Mouse (Mus musculus): ENCODE measurements around the gene Shank2. TPM values are rescaled to one million over a fixed set of nuclear protein-coding genes. Genes with fewer than 3 reads are reported as not detected.

The Shank2 gene
- polyA plus RNA-seq, 1 experiment from 2014 or later: 0.69 TPM

DNA sequence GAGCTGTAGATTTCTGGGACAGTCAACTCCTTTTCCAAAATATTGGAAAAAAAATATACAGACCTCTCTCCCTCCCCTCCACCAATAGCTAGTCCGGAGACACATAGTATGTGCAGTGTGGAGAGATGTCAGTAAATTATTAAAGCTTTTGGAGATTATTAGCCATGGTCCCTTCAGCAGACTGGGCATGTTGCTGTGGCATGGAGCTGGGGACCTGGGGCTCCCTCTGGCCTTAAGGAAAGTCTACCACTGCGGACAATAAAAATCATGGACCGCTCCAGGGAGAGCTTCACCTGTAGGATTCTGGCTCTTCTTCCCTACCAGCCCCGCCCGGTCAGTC is 24.3 kb upstream of the Shank2 start:
- no peak overlapping the region for H3K9ac ChIP-seq (ENCODE audit: low read length)
- ATAC-seq (ENCODE audit: low FRiP score, low TSS enrichment): 0 out of 2 replicates have a peak, but pooled peaks have one; percentile 8
- no peak overlapping the region for H3K27ac ChIP-seq (replicated peaks)

DNA sequence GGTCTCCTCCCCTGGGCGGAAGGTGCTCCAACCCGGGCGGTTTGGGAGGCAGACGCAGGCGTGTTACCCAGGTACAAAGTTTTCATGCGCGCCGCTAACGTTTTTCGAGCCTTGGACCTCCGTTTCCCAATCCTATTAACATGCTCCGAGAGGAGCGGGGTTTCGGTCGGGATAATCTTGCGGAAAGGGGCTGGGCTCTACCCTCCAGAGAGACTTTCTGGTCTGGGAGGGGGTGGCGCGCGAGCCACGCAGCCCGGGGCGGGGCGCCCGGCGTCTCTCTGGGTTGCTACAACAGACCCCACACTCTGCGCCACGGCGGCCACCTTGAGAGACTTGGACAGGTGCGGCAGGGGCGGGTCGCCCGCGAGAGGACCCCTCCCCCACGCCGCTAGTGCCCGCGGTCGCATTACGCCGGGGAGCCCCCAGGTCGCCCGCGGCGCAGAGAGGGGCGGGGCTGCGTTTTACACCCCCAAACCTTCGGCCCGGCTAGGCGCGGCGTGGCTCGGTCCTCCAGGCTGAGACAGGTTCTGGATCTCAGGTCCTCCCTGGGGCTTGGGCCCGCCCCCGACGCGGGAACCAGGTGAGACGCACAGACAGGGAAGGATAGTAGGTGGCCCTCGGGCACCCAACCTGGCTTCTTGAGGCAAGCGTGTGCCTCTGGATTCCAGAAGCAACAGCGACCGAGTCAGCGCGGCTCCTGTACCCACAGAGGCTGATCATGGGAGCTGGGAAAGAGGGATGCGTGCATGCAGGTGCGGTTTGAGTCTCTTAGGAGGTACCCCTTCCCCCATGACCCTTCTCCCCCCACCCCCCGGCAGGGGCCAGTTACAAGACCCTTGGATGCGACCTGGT is 23.7 kb upstream of the Shank2 start:
- Histone ChIP-seq H3K4me1 (replicated peaks; ENCODE audit: control insufficient read depth, insufficient read depth) (0 out of 2 replicates have a peak, but pooled peaks cover 2% of the 10 kb centered on the region), H3K27me3 (ENCODE audit: control insufficient read depth, insufficient read depth, low read length) (no peaks in the 10 kb centered on the region), H3K9ac (ENCODE audit: low read length) (peak overlapping the region; percentile 41), H3K27ac (replicated peaks) (no peak overlapping the region; the same call in 1 of the 2 replicates), H3K4me3 (ENCODE audit: low read depth, low read length) (peak overlapping the region; percentile 48), H3K9me3 (ENCODE audit: control insufficient read depth, low read length) (no peaks in the 10 kb centered on the region), H3K4me2 (replicated peaks; ENCODE audit: low read depth) (peak overlapping the region; percentile 91), H3K36me3 (ENCODE audit: control insufficient read depth, insufficient read depth, low read length) (no peaks in the 10 kb centered on the region)
- WGBS: under 1% methylated on average over 67 of the region's 67 CpGs
- ATAC-seq (ENCODE audit: low FRiP score, low TSS enrichment): peak; percentile 63
- peak; percentile 53 for DNase-seq (ENCODE audit: low spot score)
- TF ChIP-seq CTCF (IDR thresholded peaks at IDR 0.05; ENCODE audit: low read depth) (no peak), EP300 (optimal IDR thresholded peaks at IDR 0.05) (no peak)

More for the DNA sequence above, 24.3 kb upstream of the Shank2 start:
- WGBS: 13% methylated on average over 5 of the region's 5 CpGs
- Histone ChIP-seq H3K36me3 (ENCODE audit: control insufficient read depth, insufficient read depth, low read length) (no peaks in the 10 kb centered on the region), H3K4me3 (ENCODE audit: low read depth, low read length) (peak overlapping the region; percentile 48), H3K4me2 (replicated peaks; ENCODE audit: low read depth) (peak overlapping the region; percentile 91), H3K27me3 (ENCODE audit: control insufficient read depth, insufficient read depth, low read length) (no peaks in the 10 kb centered on the region), H3K9me3 (ENCODE audit: control insufficient read depth, low read length) (no peaks in the 10 kb centered on the region), H3K4me1 (replicated peaks; ENCODE audit: control insufficient read depth, insufficient read depth) (0 out of 2 replicates have a peak, but pooled peaks cover 2% of the 10 kb centered on the region)
- DNase-seq (ENCODE audit: low spot score): no peak
- no peak for TF ChIP-seq CTCF (IDR thresholded peaks at IDR 0.05; ENCODE audit: low read depth)
- TF ChIP-seq EP300 (optimal IDR thresholded peaks at IDR 0.05): no peak

GRCm38 (mm10) chr7:143978741-143979371 is 22.9 kb upstream of the Shank2 start:
- TF ChIP-seq EP300 (optimal IDR thresholded peaks at IDR 0.05) (no peak), CTCF (IDR thresholded peaks at IDR 0.05; ENCODE audit: low read depth) (peak; percentile 77)
- Histone ChIP-seq H3K27ac (replicated peaks) (no peak overlapping the region), H3K9me3 (ENCODE audit: control insufficient read depth, low read length) (no peaks in the 10 kb centered on the region), H3K27me3 (ENCODE audit: control insufficient read depth, insufficient read depth, low read length) (no peaks in the 10 kb centered on the region), H3K9ac (ENCODE audit: low read length) (peak overlapping the region; percentile 41; the same call in 1 of the 2 replicates), H3K36me3 (ENCODE audit: control insufficient read depth, insufficient read depth, low read length) (no peaks in the 10 kb centered on the region), H3K4me1 (replicated peaks; ENCODE audit: control insufficient read depth, insufficient read depth) (0 out of 2 replicates have a peak, but pooled peaks cover 2% of the 10 kb centered on the region), H3K4me2 (replicated peaks; ENCODE audit: low read depth) (peak overlapping the region; percentile 91), H3K4me3 (ENCODE audit: low read depth, low read length) (peak overlapping the region; percentile 48)
- under 1% methylated on average over 44 of the region's 50 CpGs for WGBS
- peak; percentile 56 for ATAC-seq (ENCODE audit: low FRiP score, low TSS enrichment)
- peak; percentile 77 for DNase-seq (ENCODE audit: low spot score)

DNA sequence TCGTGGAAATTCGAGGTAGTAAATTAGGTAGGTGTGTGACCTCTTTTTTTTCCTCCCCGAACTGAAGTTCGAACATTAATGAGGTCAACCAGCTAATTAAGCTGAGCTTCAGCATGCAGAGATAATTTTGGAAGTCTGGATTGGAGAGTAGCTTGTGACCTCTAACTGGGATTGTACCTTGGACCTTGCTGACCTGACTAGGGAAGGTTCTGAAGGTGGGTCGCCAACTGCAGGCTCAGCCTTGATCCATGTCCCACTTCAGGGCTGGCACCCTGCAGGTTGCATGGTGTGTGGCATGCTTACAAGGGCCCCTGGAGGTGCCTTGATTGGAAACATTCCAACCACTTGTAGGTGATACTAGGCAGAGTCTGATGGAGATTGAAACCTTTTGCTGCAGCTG is 21.7 kb upstream of the Shank2 start:
- 0 out of 2 replicates have a peak, but pooled peaks cover 2% of the 10 kb centered on the region for H3K4me1 ChIP-seq (replicated peaks; ENCODE audit: control insufficient read depth, insufficient read depth)
- no peak overlapping the region for H3K9ac ChIP-seq (ENCODE audit: low read length)
- TF ChIP-seq CTCF (IDR thresholded peaks at IDR 0.05; ENCODE audit: low read depth) (no peak), EP300 (optimal IDR thresholded peaks at IDR 0.05) (no peak)
- H3K4me3 ChIP-seq (ENCODE audit: low read depth, low read length): no peak overlapping the region
- no peaks in the 10 kb centered on the region for H3K9me3 ChIP-seq (ENCODE audit: control insufficient read depth, low read length)
- no peak for DNase-seq (ENCODE audit: low spot score)
- H3K27ac ChIP-seq (replicated peaks): no peak overlapping the region
- no peak for ATAC-seq (ENCODE audit: low FRiP score, low TSS enrichment)
- H3K36me3 ChIP-seq (ENCODE audit: control insufficient read depth, insufficient read depth, low read length): no peaks in the 10 kb centered on the region
- H3K27me3 ChIP-seq (ENCODE audit: control insufficient read depth, insufficient read depth, low read length): no peaks in the 10 kb centered on the region
- 67% methylated on average over 5 of the region's 5 CpGs for WGBS
- no peak overlapping the region for H3K4me2 ChIP-seq (replicated peaks; ENCODE audit: low read depth)

DNA sequence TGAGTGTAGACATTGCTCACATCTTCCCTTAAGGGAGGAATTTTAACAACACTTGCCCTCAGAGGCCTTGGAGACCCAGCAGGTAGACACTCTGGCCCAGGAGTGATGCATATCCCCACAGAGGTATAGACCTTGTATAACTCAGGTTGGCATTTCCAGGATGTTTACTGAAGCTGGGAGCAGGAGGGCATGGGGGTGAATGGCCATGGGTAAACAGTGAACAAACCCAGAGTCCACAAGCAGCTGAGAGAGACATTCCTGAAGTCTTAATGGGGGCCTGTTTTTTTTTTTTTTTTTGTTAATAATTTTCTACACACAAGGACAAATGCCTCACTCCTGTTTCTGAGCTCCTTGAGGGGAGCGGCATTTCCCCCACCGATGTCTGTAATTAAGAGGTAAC is 15.4 kb upstream of the Shank2 start:
- TF ChIP-seq EP300 (optimal IDR thresholded peaks at IDR 0.05) (no peak), CTCF (IDR thresholded peaks at IDR 0.05; ENCODE audit: low read depth) (no peak)
- Histone ChIP-seq H3K27me3 (ENCODE audit: control insufficient read depth, insufficient read depth, low read length) (no peaks in the 10 kb centered on the region), H3K4me1 (replicated peaks; ENCODE audit: control insufficient read depth, insufficient read depth) (no peaks in the 10 kb centered on the region), H3K27ac (replicated peaks) (no peak overlapping the region), H3K4me3 (ENCODE audit: low read depth, low read length) (no peak overlapping the region), H3K36me3 (ENCODE audit: control insufficient read depth, insufficient read depth, low read length) (no peaks in the 10 kb centered on the region), H3K9ac (ENCODE audit: low read length) (no peak overlapping the region), H3K9me3 (ENCODE audit: control insufficient read depth, low read length) (no peaks in the 10 kb centered on the region), H3K4me2 (replicated peaks; ENCODE audit: low read depth) (no peak overlapping the region)
- ATAC-seq (ENCODE audit: low FRiP score, low TSS enrichment) (peak; percentile 67; the same call in 1 of the 2 replicates), DNase-seq (ENCODE audit: low spot score) (peak; percentile 36)
- 68% methylated on average over 2 of the region's 2 CpGs for WGBS

- Histone ChIP-seq H3K9me3 (ENCODE audit: control insufficient read depth, low read length) (no peaks in the 10 kb centered on the region), H3K4me1 (replicated peaks; ENCODE audit: control insufficient read depth, insufficient read depth) (no peaks in the 10 kb centered on the region), H3K36me3 (ENCODE audit: control insufficient read depth, insufficient read depth, low read length) (no peaks in the 10 kb centered on the region), H3K27me3 (ENCODE audit: control insufficient read depth, insufficient read depth, low read length) (no peaks in the 10 kb centered on the region), H3K4me2 (replicated peaks; ENCODE audit: low read depth) (no peak overlapping the region), H3K4me3 (ENCODE audit: low read depth, low read length) (no peak overlapping the region), H3K27ac (replicated peaks) (no peak overlapping the region), H3K9ac (ENCODE audit: low read length) (no peak overlapping the region)
- DNase-seq (ENCODE audit: low spot score) (no peak), ATAC-seq (ENCODE audit: low FRiP score, low TSS enrichment) (no peak)
- TF ChIP-seq CTCF (IDR thresholded peaks at IDR 0.05; ENCODE audit: low read depth) (peak; percentile 56), EP300 (optimal IDR thresholded peaks at IDR 0.05) (no peak)
These were observed 10.6 kb upstream of the Shank2 start for GRCm38 (mm10) chr7:143991160-143991559.
